Mouse (Mus musculus) G1E (cell line): ENCODE data around the gene Astn2.

Experiments
- CTCF ChIP-seq: IDR thresholded peaks from 2 replicates; pipeline ENCODE4 v1.5.1; 2012; ENCODE audit warnings: low read depth, low read length, inconsistent platforms, mixed read lengths
- POLR2AphosphoS5 ChIP-seq: IDR thresholded peaks from 2 replicates; pipeline ENCODE4 v1.6.1; 2012; ENCODE audit warnings: low read depth, low read length, inconsistent platforms; ENCODE audit not compliant: insufficient replicate concordance

DNA sequence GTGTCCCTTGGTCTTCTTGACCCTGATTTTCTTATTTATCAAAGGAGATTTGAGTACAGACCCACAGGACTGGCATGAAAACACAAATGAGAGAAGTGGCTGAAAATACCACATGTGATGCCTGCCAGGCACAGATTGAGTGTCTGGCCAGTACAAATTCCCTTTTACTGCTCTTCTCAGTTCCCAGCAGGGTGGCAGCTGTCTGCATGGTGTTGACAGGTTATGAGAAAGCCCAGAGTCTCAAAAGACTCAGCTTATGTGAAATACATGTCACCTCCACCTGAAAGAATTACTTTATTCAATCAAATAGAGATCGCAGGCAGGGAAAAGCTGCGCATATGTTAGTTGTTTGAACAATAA lies 590.3 kb downstream of the Astn2 start:
- no peak for TF ChIP-seq CTCF
- TF ChIP-seq POLR2AphosphoS5 = no peak
